Mouse (Mus musculus) hindbrain, embryonic 13.5 days (tissue): ENCODE results near the gene Chadl. TPM values are rescaled to one million over a fixed set of nuclear protein-coding genes. Genes with fewer than 3 reads are reported as not detected.
"Not testable (repeated sequence)": the region's sequence is repeated elsewhere in the genome, so short reads cannot be mapped to it uniquely, and the experiment has no call there.

Source experiments
- ATAC-seq: fragments of 200-750 bp; cut with Nextera tagmentation; 2 replicates; pipeline ENCODE4 v1.8.0; 2017; ENCODE audit warnings: moderate TSS enrichment; ENCODE audit not compliant: low FRiP score
- H3K27ac ChIP-seq: fragments of 300-500 bp; sonication (generic); 2 replicates; pipeline ENCODE4 v1.5.1; 2015; ENCODE audit warnings: inconsistent platforms, mild to moderate bottlenecking, moderate library complexity
- H3K27me3 ChIP-seq: fragments of 300-500 bp; sonication (generic); 2 replicates; pipeline ENCODE4 v1.6.1; 2015; ENCODE audit warnings: mild to moderate bottlenecking, inconsistent platforms
- H3K36me3 ChIP-seq: fragments of 300-500 bp; sonication (generic); 2 replicates; pipeline ENCODE4 v1.6.1; 2015; ENCODE audit warnings: mild to moderate bottlenecking, inconsistent platforms
- H3K4me1 ChIP-seq: fragments of 300-500 bp; sonication (generic); replicated peaks from 2 replicates; pipeline ENCODE4 v1.6.1; 2015; ENCODE audit warnings: inconsistent platforms
- H3K4me2 ChIP-seq: fragments of 300-500 bp; sonication (generic); 2 replicates; pipeline ENCODE4 v1.6.1; 2015; ENCODE audit warnings: inconsistent platforms, mild to moderate bottlenecking, moderate library complexity
- H3K4me3 ChIP-seq: fragments of 300-500 bp; sonication (generic); 2 replicates; pipeline ENCODE4 v1.5.1; 2015; ENCODE audit warnings: mild to moderate bottlenecking, inconsistent platforms
- H3K9ac ChIP-seq: fragments of 300-500 bp; sonication (generic); 2 replicates; pipeline ENCODE4 v1.6.1; 2015; ENCODE audit warnings: mild to moderate bottlenecking, inconsistent platforms
- H3K9me3 ChIP-seq: fragments of 300-500 bp; sonication (generic); 2 replicates; pipeline ENCODE4 v1.6.1; 2016; ENCODE audit warnings: inconsistent platforms
- WGBS: fragments of 180-500 bp; shearing (Covaris S2); methylation state at CpG from one replicate; pipeline ENCODE4 v1.1.7; 2015; 5-methylcytosine and 5-hydroxymethylcytosine counted together
- polyA plus RNA-seq: library from polyadenylated mRNA; unstranded; fragments of >200 nt; fragmentation: Nextera tagmentation; extraction: Ambion mirVana; gene quantifications from 2 replicates; pipeline ENCODE4 v1.2.1, GENCODE M21; 2015

The Chadl gene
- polyA plus RNA-seq = 13.5 and 14.2 TPM in 2 replicates

- H3K36me3 ChIP-seq = 0 out of 2 replicates have a peak, but pooled peaks cover 3% of the 10 kb centered on the region
- 0 out of 2 replicates have a peak, but pooled peaks have one; percentile 37 for ATAC-seq
- 50% methylated on average over 7 of the region's 7 CpGs for WGBS
- no peak within 1 kb of the TSS for H3K27ac ChIP-seq
- no peak within 1 kb of the TSS for H3K4me2 ChIP-seq
- no peaks in the 10 kb centered on the region for H3K9me3 ChIP-seq
- peaks cover 26% of the 10 kb centered on the region for H3K4me1 ChIP-seq
- H3K9ac ChIP-seq = no peak within 1 kb of the TSS
- H3K27me3 ChIP-seq = peaks cover 49% of the 10 kb centered on the region
- H3K4me3 ChIP-seq = no peak within 1 kb of the TSS
Measured at GRCm38 (mm10) chr15:81697175-81697574, at the start of gene Chadl. TSS of gene Chadl (minus strand) at chr15:81697287.

- Histone ChIP-seq H3K9ac (peak overlapping the region; percentile 98), H3K4me3 (peak overlapping the region; percentile 96), H3K27ac (peak overlapping the region; percentile 95), H3K4me2 (peak overlapping the region; percentile 81), H3K36me3 (no peaks in the 10 kb centered on the region), H3K4me1 (peaks cover 27% of the 10 kb centered on the region), H3K9me3 (no peaks in the 10 kb centered on the region), H3K27me3 (no peaks in the 10 kb centered on the region)
- ATAC-seq = peak; percentile 78
- WGBS = 1% methylated on average over 33 of the region's 33 CpGs
Measured at GRCm38 (mm10) chr15:81745601-81746114, 48.6 kb upstream of the Chadl start.

GRCm38 (mm10) chr15:81744992-81745600 lies 48.0 kb upstream of the Chadl start, which contains the start of the genes Zc3h7b and Rangap1:
TSS of gene Zc3h7b (plus strand) at chr15:81745057.
TSS of gene Rangap1 (minus strand) at chr15:81745530.
- Histone ChIP-seq H3K4me2 (peak within 1 kb of the TSS; percentile 81), H3K9me3 (no peaks in the 10 kb centered on the region), H3K4me3 (peak within 1 kb of the TSS; percentile 96), H3K27me3 (no peaks in the 10 kb centered on the region), H3K9ac (peak within 1 kb of the TSS; percentile 98), H3K4me1 (peaks cover 27% of the 10 kb centered on the region), H3K27ac (peak within 1 kb of the TSS; percentile 95), H3K36me3 (no peaks in the 10 kb centered on the region)
- WGBS = under 1% methylated on average over 65 of the region's 65 CpGs
- ATAC-seq = peak; percentile 85

- H3K36me3 ChIP-seq, H3K27ac ChIP-seq, H3K4me3 ChIP-seq, H3K27me3 ChIP-seq, H3K4me2 ChIP-seq, H3K9ac ChIP-seq, ATAC-seq, H3K9me3 ChIP-seq: not testable (repeated sequence)
- WGBS = 33% methylated on average over 2 of the region's 2 CpGs
- H3K4me1 ChIP-seq = peaks cover 17% of the 10 kb centered on the region
Measured at GRCm38 (mm10) chr15:81742368-81742767, 45.3 kb upstream of the Chadl start.

GRCm38 (mm10) chr15:81739924-81740323 lies 42.8 kb upstream of the Chadl start:
- no peak for ATAC-seq
- Histone ChIP-seq H3K9me3 (no peaks in the 10 kb centered on the region), H3K4me2 (no peak overlapping the region), H3K27ac (no peak overlapping the region; the same call in 1 of the 2 replicates), H3K4me3 (no peak overlapping the region), H3K9ac (no peak overlapping the region), H3K27me3 (no peaks in the 10 kb centered on the region), H3K36me3 (no peaks in the 10 kb centered on the region), H3K4me1 (0 out of 2 replicates have a peak, but pooled peaks cover 5% of the 10 kb centered on the region)
- 10% methylated on average over 2 of the region's 2 CpGs for WGBS

GRCm38 (mm10) chr15:81739296-81739695 lies 42.2 kb upstream of the Chadl start:
- H3K27ac ChIP-seq = no peak overlapping the region
- no peak overlapping the region for H3K9ac ChIP-seq

GRCm38 (mm10) chr15:81735075-81735474 lies 38.0 kb upstream of the Chadl start:
- Histone ChIP-seq H3K27ac (no peak overlapping the region), H3K36me3 (no peaks in the 10 kb centered on the region), H3K4me2 (no peak overlapping the region), H3K27me3 (no peaks in the 10 kb centered on the region), H3K4me3 (no peak overlapping the region), H3K9me3 (no peaks in the 10 kb centered on the region), H3K9ac (no peak overlapping the region), H3K4me1 (no peaks in the 10 kb centered on the region)
- no peak for ATAC-seq
- 63% methylated on average over 3 of the region's 3 CpGs for WGBS

More at GRCm38 (mm10) chr15:81739296-81739695, 42.2 kb upstream of the Chadl start:
- Histone ChIP-seq H3K27me3 (no peaks in the 10 kb centered on the region), H3K36me3 (no peaks in the 10 kb centered on the region), H3K4me2 (no peak overlapping the region), H3K4me1 (0 out of 2 replicates have a peak, but pooled peaks cover 2% of the 10 kb centered on the region), H3K4me3 (no peak overlapping the region), H3K9me3 (no peaks in the 10 kb centered on the region)
- 82% methylated on average over 3 of the region's 3 CpGs for WGBS
- no peak for ATAC-seq

GRCm38 (mm10) chr15:81729792-81730635 lies 32.9 kb upstream of the Chadl start:
- Histone ChIP-seq H3K27ac (peak overlapping the region; percentile 82), H3K4me3 (peak overlapping the region; percentile 98), H3K9ac (peak overlapping the region; percentile 93), H3K9me3 (no peaks in the 10 kb centered on the region), H3K27me3 (no peaks in the 10 kb centered on the region), H3K4me1 (peaks cover 32% of the 10 kb centered on the region), H3K36me3 (peaks cover 7% of the 10 kb centered on the region), H3K4me2 (peak overlapping the region; percentile 94)
- peak; percentile 99 for ATAC-seq
- 4% methylated on average over 41 of the region's 41 CpGs for WGBS

GRCm38 (mm10) chr15:81729241-81729791 lies 32.2 kb upstream of the Chadl start:
- Histone ChIP-seq H3K4me2 (peak overlapping the region; percentile 94), H3K4me3 (peak overlapping the region; percentile 98), H3K4me1 (peaks cover 32% of the 10 kb centered on the region), H3K27ac (peak overlapping the region; percentile 82), H3K27me3 (no peaks in the 10 kb centered on the region), H3K9me3 (no peaks in the 10 kb centered on the region), H3K36me3 (peaks cover 11% of the 10 kb centered on the region), H3K9ac (peak overlapping the region; percentile 93)
- peak; percentile 63 for ATAC-seq
- WGBS = under 1% methylated on average over 49 of the region's 49 CpGs

- WGBS = 95% methylated on average over 8 of the region's 8 CpGs
- no peak overlapping the region for H3K4me2 ChIP-seq
- H3K9me3 ChIP-seq = no peaks in the 10 kb centered on the region
- H3K36me3 ChIP-seq = peaks cover 42% of the 10 kb centered on the region
- no peak overlapping the region for H3K27ac ChIP-seq
- ATAC-seq = no peak
- no peak overlapping the region for H3K4me3 ChIP-seq
- peaks cover 32% of the 10 kb centered on the region for H3K4me1 ChIP-seq
- H3K27me3 ChIP-seq = no peaks in the 10 kb centered on the region
- H3K9ac ChIP-seq = no peak overlapping the region
Measured at GRCm38 (mm10) chr15:81725965-81726364, 28.9 kb upstream of the Chadl start.

GRCm38 (mm10) chr15:81723653-81724052 lies 26.6 kb upstream of the Chadl start:
- peaks cover 30% of the 10 kb centered on the region for H3K4me1 ChIP-seq
- H3K36me3 ChIP-seq = peaks cover 65% of the 10 kb centered on the region
- H3K4me2 ChIP-seq = no peak overlapping the region
- 96% methylated on average over 11 of the region's 11 CpGs for WGBS
- 0 out of 2 replicates have a peak overlapping the region, but pooled peaks have one; percentile 13 for H3K9ac ChIP-seq
- H3K9me3 ChIP-seq = no peaks in the 10 kb centered on the region
- H3K27me3 ChIP-seq = no peaks in the 10 kb centered on the region
- ATAC-seq = no peak
- H3K27ac ChIP-seq = no peak overlapping the region
- no peak overlapping the region for H3K4me3 ChIP-seq

- Histone ChIP-seq H3K9me3 (no peaks in the 10 kb centered on the region), H3K9ac (no peak overlapping the region), H3K4me2 (no peak overlapping the region), H3K4me1 (peaks cover 27% of the 10 kb centered on the region), H3K27ac (no peak overlapping the region), H3K4me3 (no peak overlapping the region), H3K36me3 (peaks cover 78% of the 10 kb centered on the region), H3K27me3 (no peaks in the 10 kb centered on the region)
- 99% methylated on average over 5 of the region's 5 CpGs for WGBS
- no peak for ATAC-seq
Measured at GRCm38 (mm10) chr15:81722361-81722760, 25.3 kb upstream of the Chadl start.
